Mouse (Mus musculus) intestine, postnatal 0 days (tissue): ENCODE results near the gene Tbc1d9. TPM values are rescaled to one million over a fixed set of nuclear protein-coding genes. Genes with fewer than 3 reads are reported as not detected.

Experiments used
- ATAC-seq: fragments of 200-750 bp; cut with Nextera tagmentation; 2 replicates; pipeline ENCODE4 v1.8.0; 2017; ENCODE audit warnings: mild to moderate bottlenecking, moderate TSS enrichment, moderate library complexity
- H3K27ac ChIP-seq: fragments of 300-500 bp; sonication (generic); 2 replicates; pipeline ENCODE4 v1.5.1; 2014; ENCODE audit warnings: mild to moderate bottlenecking, low read depth, low read length, moderate library complexity
- H3K27me3 ChIP-seq: fragments of 300-500 bp; sonication (generic); replicated peaks from 2 replicates; pipeline ENCODE4 v1.6.1; 2014; ENCODE audit warnings: low read length, mixed read lengths; ENCODE audit not compliant: control insufficient read depth, insufficient read depth
- H3K36me3 ChIP-seq: fragments of 300-500 bp; sonication (generic); 2 replicates; pipeline ENCODE4 v1.6.1; 2014; ENCODE audit warnings: mild to moderate bottlenecking, moderate library complexity; ENCODE audit not compliant: control insufficient read depth, insufficient read depth
- H3K4me1 ChIP-seq: fragments of 300-500 bp; sonication (generic); replicated peaks from 2 replicates; pipeline ENCODE4 v1.6.1; 2014; ENCODE audit warnings: antibody characterized with exemption, low read length, mixed read lengths; ENCODE audit not compliant: control insufficient read depth, insufficient read depth
- H3K4me2 ChIP-seq: fragments of 300-500 bp; sonication (generic); replicated peaks from 2 replicates; pipeline ENCODE4 v1.6.1; 2014; ENCODE audit warnings: low read depth, mild to moderate bottlenecking, moderate library complexity
- H3K4me3 ChIP-seq: fragments of 300-500 bp; sonication (generic); 2 replicates; pipeline ENCODE4 v1.5.1; 2014; ENCODE audit warnings: low read depth, low read length
- H3K9ac ChIP-seq: fragments of 300-500 bp; sonication (generic); 2 replicates; pipeline ENCODE4 v1.6.1; 2014; ENCODE audit warnings: mild to moderate bottlenecking, low read depth, low read length
- H3K9me3 ChIP-seq: fragments of 300-500 bp; sonication (generic); 2 replicates; pipeline ENCODE4 v1.6.1; 2016; ENCODE audit warnings: mixed run types; ENCODE audit not compliant: control insufficient read depth
- CTCF ChIP-seq: sonication (generic); IDR thresholded peaks from 2 replicates; pipeline ENCODE4 v1.5.1; 2016; ENCODE audit warnings: low read depth, mild to moderate bottlenecking, control low read depth, antibody characterized with exemption, moderate library complexity
- WGBS: fragments of 180-500 bp; shearing (Covaris S2); extraction: QIAGEN DNeasy Blood & Tissue Kit; methylation state at CpG from one replicate; pipeline ENCODE4 v1.1.7; 2014; 5-methylcytosine and 5-hydroxymethylcytosine counted together
- polyA plus RNA-seq: library from polyadenylated mRNA; unstranded; fragments of >200 nt; fragmentation: Nextera tagmentation; extraction: Ambion mirVana; gene quantifications from 2 replicates; pipeline ENCODE4 v1.2.1, GENCODE M21; 2015

Gene Tbc1d9
- polyA plus RNA-seq, 1 experiment from 2014 or later, result 1.7 TPM

- TF ChIP-seq CTCF, result no peak
- WGBS, result 70% methylated on average over 2 of the region's 2 CpGs
- no peak for ATAC-seq
These were observed 52.7 kb downstream of the Tbc1d9 start for GRCm38 (mm10) chr8:83217891-83218290.

GRCm38 (mm10) chr8:83219392-83219791, 54.2 kb downstream of the Tbc1d9 start:
- 88% methylated on average over 8 of the region's 8 CpGs for WGBS
- no peak overlapping the region for H3K4me2 ChIP-seq
- no peak overlapping the region for H3K4me3 ChIP-seq
- no peak overlapping the region for H3K9ac ChIP-seq
- no peak for TF ChIP-seq CTCF
- no peaks in the 10 kb centered on the region for H3K36me3 ChIP-seq
- ATAC-seq, result no peak
- H3K9me3 ChIP-seq, result no peaks in the 10 kb centered on the region
- peaks cover 6% of the 10 kb centered on the region; the same call in 1 of the 2 replicates for H3K4me1 ChIP-seq
- H3K27ac ChIP-seq, result no peak overlapping the region
- H3K27me3 ChIP-seq, result no peaks in the 10 kb centered on the region

More at GRCm38 (mm10) chr8:83217891-83218290, 52.7 kb downstream of the Tbc1d9 start:
- Histone ChIP-seq H3K9me3 (no peaks in the 10 kb centered on the region), H3K36me3 (no peaks in the 10 kb centered on the region; the same call in 1 of the 2 replicates), H3K4me2 (no peak overlapping the region), H3K27me3 (no peaks in the 10 kb centered on the region), H3K27ac (no peak overlapping the region), H3K4me3 (no peak overlapping the region), H3K4me1 (peaks cover 6% of the 10 kb centered on the region; the same call in 1 of the 2 replicates), H3K9ac (no peak overlapping the region)

- Histone ChIP-seq H3K36me3 (no peaks in the 10 kb centered on the region), H3K27me3 (no peaks in the 10 kb centered on the region), H3K4me3 (no peak overlapping the region), H3K4me1 (peaks cover 6% of the 10 kb centered on the region; the same call in 1 of the 2 replicates), H3K9me3 (no peaks in the 10 kb centered on the region), H3K9ac (no peak overlapping the region), H3K27ac (no peak overlapping the region), H3K4me2 (no peak overlapping the region)
- no peak for ATAC-seq
- TF ChIP-seq CTCF, result no peak
- 85% methylated on average over 3 of the region's 3 CpGs for WGBS
These were observed 55.6 kb downstream of the Tbc1d9 start for GRCm38 (mm10) chr8:83220746-83221145.

- WGBS, result 72% methylated on average over 5 of the region's 5 CpGs
- no peaks in the 10 kb centered on the region for H3K9me3 ChIP-seq
- ATAC-seq, result no peak
These were observed 59.7 kb downstream of the Tbc1d9 start for GRCm38 (mm10) chr8:83224754-83225416.

GRCm38 (mm10) chr8:83225598-83225997, 60.4 kb downstream of the Tbc1d9 start:
- 90% methylated on average over 2 of the region's 2 CpGs for WGBS
- Histone ChIP-seq H3K27ac (no peak overlapping the region), H3K4me3 (no peak overlapping the region), H3K4me2 (no peak overlapping the region), H3K9ac (no peak overlapping the region), H3K27me3 (no peaks in the 10 kb centered on the region), H3K4me1 (no peaks in the 10 kb centered on the region), H3K36me3 (no peaks in the 10 kb centered on the region), H3K9me3 (no peaks in the 10 kb centered on the region)
- no peak for TF ChIP-seq CTCF
- ATAC-seq, result no peak

More at GRCm38 (mm10) chr8:83224754-83225416, 59.7 kb downstream of the Tbc1d9 start:
- Histone ChIP-seq H3K9ac (no peak overlapping the region), H3K4me2 (no peak overlapping the region), H3K27me3 (no peaks in the 10 kb centered on the region), H3K4me1 (no peaks in the 10 kb centered on the region), H3K36me3 (no peaks in the 10 kb centered on the region), H3K4me3 (no peak overlapping the region), H3K27ac (no peak overlapping the region)
- no peak for TF ChIP-seq CTCF

GRCm38 (mm10) chr8:83227336-83227735, 62.2 kb downstream of the Tbc1d9 start:
- Histone ChIP-seq H3K9ac (no peak overlapping the region), H3K9me3 (no peaks in the 10 kb centered on the region), H3K4me2 (no peak overlapping the region), H3K4me1 (no peaks in the 10 kb centered on the region), H3K27ac (no peak overlapping the region), H3K27me3 (no peaks in the 10 kb centered on the region), H3K4me3 (no peak overlapping the region), H3K36me3 (no peaks in the 10 kb centered on the region)
- no peak for TF ChIP-seq CTCF
- no peak for ATAC-seq
- WGBS, result 68% methylated on average over 5 of the region's 5 CpGs

GRCm38 (mm10) chr8:83233099-83233498, 67.9 kb downstream of the Tbc1d9 start:
- Histone ChIP-seq H3K4me2 (no peak overlapping the region), H3K27ac (no peak overlapping the region), H3K4me3 (no peak overlapping the region), H3K4me1 (no peaks in the 10 kb centered on the region), H3K36me3 (no peaks in the 10 kb centered on the region), H3K27me3 (no peaks in the 10 kb centered on the region), H3K9me3 (no peaks in the 10 kb centered on the region), H3K9ac (no peak overlapping the region)
- ATAC-seq, result no peak
- no peak for TF ChIP-seq CTCF
- 71% methylated on average over 4 of the region's 4 CpGs for WGBS
